Mouse (Mus musculus) adrenal gland, postnatal 4 days (tissue): Measurements from ENCODE around the gene Sec61a1. TPM values are rescaled to one million over a fixed set of nuclear protein-coding genes. Genes with fewer than 3 reads are reported as not detected.

Source experiments
- DNase-seq, 2 experiments: peaks; one replicate each; pipeline ENCODE4 v3.0.0; 2021 to 2022; ENCODE audit warnings: low spot score in 2 of 2, mixed read lengths in 2 of 2
- total RNA-seq, 2 experiments: library from RNA; stranded (reverse); gene quantifications; 2 replicates each; pipeline ENCODE4 v1.2.3; 2021

The Sec61a1 gene
- total RNA-seq, 2 experiments from 2014 or later, result 215 to 222 TPM

GRCm38 (mm10) chr6:88454545-88454944 is 64.2 kb downstream of the Sec61a1 start:
- DNase-seq, result no peak

Other genes with a start within 250 kb of the Sec61a1 start
- gene Eefsec, start 72.4 kb downstream of the Sec61a1 start, total RNA-seq, result 10 to 100 TPM; 21.2 to 24.1 TPM
- 10 to 100 TPM; 34.1 to 38.4 TPM for gene Ruvbl1, start 53.5 kb downstream of the Sec61a1 start, total RNA-seq
- gene Kbtbd12, start 119.0 kb upstream of the Sec61a1 start, total RNA-seq, result 1 to 10 TPM in 1 of 2 experiments, under 1 TPM in 1; 0.45 to 1.3 TPM
- 10 to 100 TPM; 83.6 to 88.1 TPM for gene Mgll, start 205.5 kb upstream of the Sec61a1 start, total RNA-seq